Mouse (Mus musculus) G1E (cell line): Measurements from ENCODE around the gene Hmgn3. TPM values are rescaled to one million over a fixed set of nuclear protein-coding genes. Genes with fewer than 3 reads are reported as not detected.

Experiments used
- ATAC-seq: 2 replicates; pipeline ENCODE4 v1.8.0; 2016; ENCODE audit warnings: mild to moderate bottlenecking; ENCODE audit not compliant: insufficient number of reproducible peaks, poor library complexity, low FRiP score, severe bottlenecking; ENCODE audit errors: extremely low read depth
- DNase-seq: peaks from one replicate; pipeline ENCODE4 v3.0.0; 2012; ENCODE audit warnings: low spot score
- H3K27me3 ChIP-seq: 2 replicates; pipeline ENCODE4 v1.6.1; 2012; ENCODE audit warnings: mild to moderate bottlenecking, low read length, inconsistent platforms; ENCODE audit not compliant: insufficient read depth
- H3K36me3 ChIP-seq: replicated peaks from 2 replicates; pipeline ENCODE3; 2012; ENCODE audit warnings: mild to moderate bottlenecking, inconsistent platforms
- H3K4me1 ChIP-seq: 2 replicates; pipeline ENCODE4 v1.6.1; 2012; ENCODE audit warnings: low read depth, low read length, inconsistent platforms, mixed read lengths; ENCODE audit not compliant: insufficient read depth
- H3K4me3 ChIP-seq: 2 replicates; pipeline ENCODE4 v1.5.1; 2012; ENCODE audit warnings: low read depth, mild to moderate bottlenecking, inconsistent platforms, low read length, moderate library complexity, mixed read lengths
- H3K9me3 ChIP-seq: replicated peaks from 2 replicates; pipeline ENCODE4 v1.6.1; 2012; ENCODE audit warnings: inconsistent platforms
- CTCF ChIP-seq: IDR thresholded peaks from 2 replicates; pipeline ENCODE4 v1.5.1; 2012; ENCODE audit warnings: low read depth, low read length, inconsistent platforms, mixed read lengths
- GATA1 ChIP-seq: IDR thresholded peaks from 2 replicates; pipeline ENCODE4 v1.6.1; 2012; ENCODE audit warnings: borderline replicate concordance, low read length, inconsistent platforms, mixed read lengths
- GATA2 ChIP-seq: IDR thresholded peaks from 2 replicates; pipeline ENCODE4 v1.6.1; 2012; ENCODE audit warnings: low read depth, low read length, inconsistent platforms, borderline replicate concordance
- POLR2AphosphoS5 ChIP-seq: IDR thresholded peaks from 2 replicates; pipeline ENCODE4 v1.6.1; 2012; ENCODE audit warnings: low read depth, low read length, inconsistent platforms; ENCODE audit not compliant: insufficient replicate concordance
- TAL1 ChIP-seq: conservative IDR thresholded peaks from 2 replicates; pipeline ENCODE4 v1.6.1; 2012; ENCODE audit warnings: low read depth, low read length, inconsistent platforms, mixed read lengths
- polyA plus RNA-seq: library from polyadenylated mRNA; stranded (reverse); fragments of >175 nt; gene quantifications from 2 replicates; pipeline ENCODE4 v1.2.3, GENCODE M21; 2012
- total RNA-seq, 2 experiments: library from RNA; stranded (forward) in 1 of 2; stranded (reverse) in 1 of 2; fragments of 200-1000 nt in 1 of 2; fragments of >200 nt in 1 of 2; fragmentation: Nextera tagmentation in 1 of 2; gene quantifications; 2 replicates each; pipeline ENCODE4 v1.2.3; 2014 to 2017

Gene Hmgn3
- total RNA-seq (2014; fragmentation: Nextera tagmentation) (not detected in 2 replicates), total RNA-seq (2017) (0.16 and 0.17 TPM in 2 replicates), polyA plus RNA-seq (not detected in 2 replicates)

DNA sequence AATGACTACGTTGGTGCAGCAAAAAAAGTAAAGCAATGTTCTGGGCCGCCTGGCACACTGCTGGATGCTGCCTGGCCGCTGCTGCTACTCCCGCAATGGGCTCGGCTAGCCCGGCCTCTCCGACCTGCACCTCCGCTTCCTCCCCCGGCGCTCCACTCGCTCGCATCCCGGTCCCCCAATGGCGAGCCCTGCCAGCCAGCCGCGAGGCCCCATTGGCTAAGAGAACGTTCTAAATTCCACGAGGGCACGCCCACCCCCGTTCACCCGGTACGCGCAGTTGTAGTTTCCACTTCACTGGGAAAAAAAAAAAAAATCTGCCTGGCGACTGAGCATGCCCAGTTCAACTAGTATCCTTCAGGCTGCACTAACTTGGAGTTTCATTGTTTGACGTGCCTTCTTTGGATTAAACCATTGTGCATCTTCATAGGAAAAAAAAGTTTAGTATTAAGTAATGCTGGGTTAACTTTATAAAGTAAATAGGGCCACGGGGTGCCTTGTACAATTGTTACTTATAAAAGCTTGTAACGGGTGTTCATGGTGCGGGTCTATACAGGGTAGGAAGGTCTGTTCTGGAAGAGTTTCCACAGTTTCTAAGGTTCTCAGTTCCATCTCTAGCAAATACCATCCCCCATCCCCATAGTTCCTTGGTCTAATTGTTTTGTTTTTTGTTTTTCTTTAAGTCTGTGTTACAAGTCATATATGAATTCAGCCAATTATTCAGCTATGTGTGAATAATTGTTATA, at the start of gene Hmgn3:
TSS of gene Hmgn3 (minus strand) at position 240 of the 743 bp plus-strand sequence.
- TF ChIP-seq POLR2AphosphoS5 (no peak), CTCF (no peak)
- Histone ChIP-seq H3K4me1 (no peaks in the 10 kb centered on the region), H3K36me3 (no peaks in the 10 kb centered on the region), H3K9me3 (0 out of 2 replicates have a peak, but pooled peaks cover 3% of the 10 kb centered on the region), H3K4me3 (no peak within 1 kb of the TSS), H3K27me3 (peaks cover 6% of the 10 kb centered on the region)
- no peak for ATAC-seq
- DNase-seq = no peak

DNA sequence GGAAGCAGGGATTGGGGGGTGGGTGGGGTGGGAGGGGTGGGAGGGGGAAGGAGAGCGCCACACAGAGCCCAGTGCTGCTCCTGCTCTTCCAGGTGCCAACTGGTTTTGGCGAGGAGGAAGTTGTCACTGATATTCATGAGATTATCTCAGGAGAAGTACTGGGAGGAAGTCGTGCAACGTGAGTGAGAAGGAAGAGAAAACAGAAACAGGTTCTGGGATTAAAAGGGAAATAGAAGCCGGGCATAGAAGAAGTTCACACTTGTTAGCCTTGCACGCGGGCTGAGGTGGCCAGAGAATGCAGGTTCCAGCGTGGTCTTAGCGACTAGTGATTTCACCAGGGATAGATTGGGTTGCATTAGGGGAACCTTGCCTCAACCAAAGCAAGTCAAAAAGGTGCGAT, 49.3 kb upstream of the Hmgn3 start:
- Histone ChIP-seq H3K9me3 (no peaks in the 10 kb centered on the region), H3K27me3 (no peaks in the 10 kb centered on the region), H3K4me3 (no peak overlapping the region), H3K4me1 (no peaks in the 10 kb centered on the region), H3K36me3 (no peaks in the 10 kb centered on the region)
- no peak for ATAC-seq
- no peak for DNase-seq
- TF ChIP-seq GATA1 (no peak), CTCF (no peak), GATA2 (no peak), POLR2AphosphoS5 (no peak), TAL1 (no peak)

DNA sequence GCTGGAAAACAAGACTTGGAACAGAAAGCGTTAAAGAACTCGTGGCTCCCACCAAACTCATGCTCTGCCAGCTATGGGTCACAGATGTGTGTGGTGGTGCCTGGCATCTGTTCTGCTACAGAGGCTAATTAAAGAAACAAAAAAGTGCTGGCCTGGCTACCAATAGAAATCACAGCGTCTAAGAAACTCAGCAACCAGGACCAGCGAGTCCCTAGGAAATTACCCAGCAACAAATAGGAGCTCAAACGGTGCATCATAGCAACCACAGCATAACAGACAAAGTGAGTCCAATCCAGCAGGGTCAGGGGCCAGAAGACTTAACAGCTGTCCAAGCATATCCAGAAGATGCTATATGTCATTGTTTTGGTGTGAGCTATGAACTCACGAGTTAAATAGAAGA, 48.5 kb upstream of the Hmgn3 start:
- Histone ChIP-seq H3K4me3 (no peak overlapping the region), H3K36me3 (no peaks in the 10 kb centered on the region), H3K27me3 (no peaks in the 10 kb centered on the region), H3K9me3 (no peaks in the 10 kb centered on the region), H3K4me1 (no peaks in the 10 kb centered on the region)
- no peak for ATAC-seq
- no peak for TF ChIP-seq GATA2
- no peak for TF ChIP-seq POLR2AphosphoS5
- TF ChIP-seq TAL1 = no peak
- no peak for TF ChIP-seq CTCF
- TF ChIP-seq GATA1 = no peak
- no peak for DNase-seq

DNA sequence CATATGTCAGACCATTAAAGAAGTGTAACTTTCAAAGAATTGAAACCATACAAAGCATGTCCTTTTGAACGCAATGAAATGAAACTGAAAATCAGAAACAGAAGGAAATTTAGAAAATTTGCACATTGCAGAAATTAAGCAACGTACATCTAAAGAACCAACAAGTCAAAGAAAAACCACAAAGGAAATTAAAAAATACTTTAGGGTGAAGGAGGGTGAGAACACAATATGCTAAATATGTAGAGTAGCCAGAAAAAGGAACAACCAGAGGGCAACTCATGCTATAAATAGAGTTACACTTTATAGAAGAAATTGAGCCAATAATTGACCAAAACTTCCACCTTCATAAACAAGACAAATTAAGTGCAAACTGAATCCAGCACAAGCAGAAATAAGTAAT, 41.3 kb upstream of the Hmgn3 start:
- Histone ChIP-seq H3K4me1 (no peaks in the 10 kb centered on the region), H3K9me3 (no peaks in the 10 kb centered on the region), H3K4me3 (no peak overlapping the region), H3K36me3 (no peaks in the 10 kb centered on the region), H3K27me3 (no peaks in the 10 kb centered on the region)
- DNase-seq (no peak), ATAC-seq (no peak)
- no peak for TF ChIP-seq CTCF
- TF ChIP-seq POLR2AphosphoS5 = no peak
- TF ChIP-seq GATA1 = no peak
- TF ChIP-seq GATA2 = no peak
- no peak for TF ChIP-seq TAL1

DNA sequence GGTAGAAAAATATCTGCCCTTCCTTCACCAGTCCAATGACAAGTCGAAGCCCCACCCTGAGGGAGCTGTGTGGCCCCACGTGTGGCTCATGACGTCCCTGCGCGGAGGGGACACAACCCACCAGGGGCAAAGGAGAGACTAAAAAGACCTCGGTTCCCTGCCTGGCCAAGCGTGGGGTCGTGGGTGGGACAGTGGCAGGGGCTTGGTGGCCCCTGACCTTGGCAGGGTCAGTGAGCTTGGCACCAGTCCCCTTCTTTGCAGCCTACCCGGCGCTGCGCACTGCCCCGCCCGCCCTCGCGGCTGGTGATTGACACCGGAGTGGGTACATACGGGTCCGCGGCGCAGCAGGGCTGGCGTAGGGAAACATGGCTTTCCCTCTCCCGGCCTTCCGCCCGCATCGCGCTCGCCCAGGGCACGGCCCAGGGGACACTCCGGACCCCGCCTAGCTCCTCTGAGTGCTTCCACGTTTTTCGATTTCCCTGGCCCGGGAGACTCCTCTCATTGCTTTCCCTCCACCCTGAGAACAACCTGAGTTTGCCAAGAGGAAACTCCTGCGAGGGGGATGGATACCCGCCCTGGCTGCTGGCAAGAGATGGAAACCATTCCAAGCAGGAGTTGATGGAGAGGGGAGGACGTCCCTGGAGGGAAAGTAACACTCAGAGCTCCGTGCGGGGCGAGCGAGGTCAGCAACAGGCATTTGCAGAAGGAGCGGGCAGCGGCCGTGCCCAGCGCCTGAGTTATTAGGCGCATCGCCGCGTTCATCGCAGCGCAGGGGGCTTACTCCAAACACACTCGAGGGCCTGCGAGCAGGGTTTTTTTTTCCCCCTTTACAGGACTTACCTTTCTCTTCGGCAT, 667 bp downstream of the Hmgn3 start:
- no peak for ATAC-seq
- no peaks in the 10 kb centered on the region for H3K36me3 ChIP-seq
- H3K27me3 ChIP-seq = no peaks in the 10 kb centered on the region; the same call in 1 of the 2 replicates
- H3K4me3 ChIP-seq = no peak overlapping the region
- DNase-seq = no peak
- TF ChIP-seq TAL1 = no peak
- TF ChIP-seq POLR2AphosphoS5 = no peak
- TF ChIP-seq CTCF = no peak
- no peak for TF ChIP-seq GATA1
- TF ChIP-seq GATA2 = no peak
- H3K9me3 ChIP-seq = 0 out of 2 replicates have a peak, but pooled peaks cover 3% of the 10 kb centered on the region
- no peaks in the 10 kb centered on the region for H3K4me1 ChIP-seq

DNA sequence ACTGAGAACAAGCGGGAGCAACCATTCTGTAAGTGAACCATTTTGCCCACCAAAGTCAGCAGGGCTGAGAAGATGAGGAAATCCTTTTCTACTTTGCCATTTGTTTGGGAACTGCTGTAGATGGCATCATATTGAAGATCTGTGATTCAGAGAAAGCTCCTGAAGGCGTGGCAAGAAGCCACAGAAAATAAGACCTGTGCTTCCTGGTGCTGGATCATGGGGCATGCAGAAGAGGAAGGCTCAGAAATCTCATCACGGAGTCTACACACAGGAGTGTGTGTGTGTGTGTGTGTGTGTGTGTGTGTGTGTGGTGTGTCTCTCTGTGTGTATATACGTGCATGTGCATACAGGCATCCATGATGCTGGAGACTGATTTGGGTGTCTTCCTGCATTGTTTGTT, 16.7 kb downstream of the Hmgn3 start:
- Histone ChIP-seq H3K27me3 (peaks cover 3% of the 10 kb centered on the region; the same call in 1 of the 2 replicates), H3K9me3 (no peaks in the 10 kb centered on the region), H3K4me3 (no peak overlapping the region), H3K36me3 (no peaks in the 10 kb centered on the region), H3K4me1 (peaks cover 9% of the 10 kb centered on the region)
- TF ChIP-seq GATA2 = no peak
- TF ChIP-seq TAL1 = no peak
- TF ChIP-seq GATA1 = no peak
- TF ChIP-seq CTCF = no peak
- TF ChIP-seq POLR2AphosphoS5 = no peak
- DNase-seq (no peak), ATAC-seq (no peak)
